Mouse (Mus musculus): Measurements from ENCODE around the gene Thtpa. TPM values are rescaled to one million over a fixed set of nuclear protein-coding genes. Genes with fewer than 3 reads are reported as not detected.

Gene Thtpa
- polyA plus RNA-seq (2012; rRNA removed; ENCODE audit: low replicate concordance), result 6.1 and 7.8 TPM in 2 replicates

GRCm38 (mm10) chr14:55094704-55095231, at the start of gene Thtpa:
Gene Thtpa (plus strand): TSS chr14:55094784.

DNA sequence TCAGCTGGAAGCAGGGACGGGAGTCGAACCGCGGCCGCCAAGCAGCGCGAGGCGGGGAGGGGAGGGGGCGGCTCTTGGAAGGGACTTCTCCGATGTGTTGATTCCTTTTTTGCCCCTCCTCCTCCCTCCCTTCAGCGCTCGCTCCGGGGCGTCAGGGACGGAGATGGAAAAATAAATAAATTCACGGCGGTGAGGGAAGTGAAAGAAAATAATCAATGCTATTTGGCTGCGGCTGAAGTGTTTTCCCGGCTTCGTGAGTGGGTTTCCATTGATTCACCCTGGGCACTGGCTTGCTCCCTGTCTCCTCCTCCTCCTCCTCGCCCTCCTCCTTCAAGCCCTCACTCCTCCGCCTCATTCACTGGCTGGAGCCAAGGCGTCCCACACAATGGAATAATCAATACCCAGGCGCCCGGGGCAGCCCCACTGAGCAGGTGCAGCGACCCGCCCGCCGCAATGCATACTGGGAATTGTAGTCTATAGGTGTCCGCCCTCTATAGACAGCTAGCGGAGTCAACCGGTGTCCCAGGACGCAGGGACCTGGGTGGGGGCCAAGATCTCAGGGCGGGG, 2.5 kb upstream of the Thtpa start, which contains the start of gene Zfhx2:
TSS of gene Zfhx2 (minus strand) at position 314 of the 567 bp plus-strand sequence.

GRCm38 (mm10) chr14:55105836-55106809, 11.5 kb downstream of the Thtpa start, which contains the start of gene Ap1g2:
Gene Ap1g2 (minus strand): TSS chr14:55106593.

DNA sequence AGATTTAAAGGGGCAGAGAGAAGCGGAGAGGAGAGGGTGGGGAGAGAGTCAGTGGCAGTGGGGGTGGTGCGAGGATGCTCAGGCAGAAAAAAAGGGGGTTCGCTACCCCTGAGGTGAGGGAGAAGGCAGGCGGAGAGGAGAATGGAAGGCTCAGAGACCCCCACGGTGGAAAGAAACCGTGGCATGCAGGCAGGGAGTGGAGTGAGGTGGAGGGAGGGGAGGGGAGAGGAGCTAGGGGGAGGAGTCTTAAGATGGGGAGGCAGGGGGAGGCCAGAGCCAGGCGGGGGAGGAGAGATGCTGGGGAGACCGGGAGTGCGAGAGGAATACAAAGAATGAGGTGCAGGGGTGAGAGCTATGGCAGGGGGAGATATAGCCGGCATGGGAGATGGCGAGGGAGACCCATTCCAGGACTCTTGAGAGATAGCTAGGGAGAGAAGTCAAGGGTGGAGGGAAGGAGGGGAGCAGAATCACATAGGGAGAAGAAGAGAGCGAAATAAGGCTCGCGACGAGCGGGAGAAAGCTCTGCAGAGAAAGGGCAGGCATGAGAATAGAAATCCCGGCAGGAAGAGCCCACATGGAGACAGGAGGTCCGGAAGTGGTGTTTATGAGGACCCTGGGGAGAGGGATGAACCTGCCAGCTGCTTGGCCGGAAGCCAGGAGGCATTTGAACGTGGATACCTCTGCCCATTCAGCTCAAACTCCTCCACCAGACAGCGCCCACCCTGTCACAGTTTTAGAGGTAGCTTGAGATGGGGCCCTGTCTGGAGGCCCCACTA, 22.0 kb downstream of the Thtpa start, which contains the start of gene Jph4:
TSS of gene Jph4 (minus strand) at position 511 of the 776 bp plus-strand sequence.

Other genes starting within 250 kb of the Thtpa start
- gene Homez, start 223.8 kb upstream of the Thtpa start, polyA plus RNA-seq (2012; rRNA removed; ENCODE audit: low replicate concordance), result 3.5 and 9.6 TPM in 2 replicates
- 17.4 and 39.2 TPM in 2 replicates for gene Ppp1r3e, start 217.2 kb upstream of the Thtpa start, polyA plus RNA-seq (2012; rRNA removed; ENCODE audit: low replicate concordance)
- gene Bcl2l2, start 211.4 kb upstream of the Thtpa start, polyA plus RNA-seq (2012; rRNA removed; ENCODE audit: low replicate concordance), result 42.9 and 50.7 TPM in 2 replicates
- gene Gm20521, start 211.3 kb upstream of the Thtpa start, polyA plus RNA-seq (2012; rRNA removed; ENCODE audit: low replicate concordance), result 24.7 TPM in 1 of 2 replicates, not detected in the other
- 73.7 and 152 TPM in 2 replicates for gene Pabpn1, start 202.3 kb upstream of the Thtpa start, polyA plus RNA-seq (2012; rRNA removed; ENCODE audit: low replicate concordance)
- gene Slc22a17, start 181.7 kb upstream of the Thtpa start, polyA plus RNA-seq (2012; rRNA removed; ENCODE audit: low replicate concordance), result 75.6 and 107 TPM in 2 replicates
- gene Efs, start 168.7 kb upstream of the Thtpa start, polyA plus RNA-seq (2012; rRNA removed; ENCODE audit: low replicate concordance), result 38.0 and 58.4 TPM in 2 replicates
- not detected in 2 replicates for gene Il25, start 162.1 kb upstream of the Thtpa start, polyA plus RNA-seq (2012; rRNA removed; ENCODE audit: low replicate concordance)
- gene Cmtm5, start 158.5 kb upstream of the Thtpa start, polyA plus RNA-seq (2012; rRNA removed; ENCODE audit: low replicate concordance), result 2.3 and 6.9 TPM in 2 replicates
- gene Myh6, start 127.9 kb upstream of the Thtpa start, polyA plus RNA-seq (2012; rRNA removed; ENCODE audit: low replicate concordance), result 0.48 and 0.62 TPM in 2 replicates
- gene Gm17428, start 117.9 kb upstream of the Thtpa start, polyA plus RNA-seq (2012; rRNA removed; ENCODE audit: low replicate concordance), result not detected in 2 replicates
- 0.02 and 0.57 TPM in 2 replicates for gene Myh7, start 100.2 kb upstream of the Thtpa start, polyA plus RNA-seq (2012; rRNA removed; ENCODE audit: low replicate concordance)
- gene Ngdn, start 79.3 kb upstream of the Thtpa start, polyA plus RNA-seq (2012; rRNA removed; ENCODE audit: low replicate concordance), result 9.4 and 15.2 TPM in 2 replicates
- gene Zfhx2, start 2.5 kb upstream of the Thtpa start, polyA plus RNA-seq (2012; rRNA removed; ENCODE audit: low replicate concordance), result 1.1 and 3.8 TPM in 2 replicates
- gene Ap1g2, start 11.8 kb downstream of the Thtpa start, polyA plus RNA-seq (2012; rRNA removed; ENCODE audit: low replicate concordance), result 58.4 TPM in 2 replicates
- 0.39 and 0.56 TPM in 2 replicates for gene Jph4, start 22.2 kb downstream of the Thtpa start, polyA plus RNA-seq (2012; rRNA removed; ENCODE audit: low replicate concordance)
- gene Dhrs2, start 127.2 kb downstream of the Thtpa start, polyA plus RNA-seq (2012; rRNA removed; ENCODE audit: low replicate concordance), result not detected in 2 replicates

Measured in mammary gland, adult 2 months (tissue).